Mouse (Mus musculus): ENCODE results near the gene Kpna6. TPM values are rescaled to one million over a fixed set of nuclear protein-coding genes. Genes with fewer than 3 reads are reported as not detected.

The Kpna6 gene
- total RNA-seq, 2 experiments from 2014 or later: 92.4 to 96.3 TPM

- DNase-seq (ENCODE audit: low spot score in 2 of 2): no peak
These were observed 17.8 kb downstream of the Kpna6 start for GRCm38 (mm10) chr4:129654770-129655169.

- no peak for DNase-seq (ENCODE audit: low spot score in 2 of 2)
These were observed 22.2 kb downstream of the Kpna6 start for GRCm38 (mm10) chr4:129650359-129650758.

- no peak for DNase-seq (ENCODE audit: low spot score in 2 of 2)
These were observed 23.9 kb downstream of the Kpna6 start for GRCm38 (mm10) chr4:129648656-129649055.

- DNase-seq (ENCODE audit: low spot score in 2 of 2): no peak
These were observed 27.4 kb downstream of the Kpna6 start for GRCm38 (mm10) chr4:129645204-129645603.

- DNase-seq (ENCODE audit: low spot score in 2 of 2): no peak
These were observed 30.8 kb downstream of the Kpna6 start for GRCm38 (mm10) chr4:129641756-129642155.

- peak; percentile 89 to 92 for DNase-seq (ENCODE audit: low spot score in 2 of 2)
These were observed 31.7 kb downstream of the Kpna6 start, which contains the start of gene Txlna for GRCm38 (mm10) chr4:129640638-129641467. Txlna (minus strand) TSS chr4:129641065.

GRCm38 (mm10) chr4:129640101-129640637 lies 32.4 kb downstream of the Kpna6 start:
- DNase-seq (ENCODE audit: low spot score in 2 of 2): peak; percentile 40 to 45

- no peak for DNase-seq (ENCODE audit: low spot score in 2 of 2)
These were observed 33.3 kb downstream of the Kpna6 start for GRCm38 (mm10) chr4:129639221-129639620.

- DNase-seq (ENCODE audit: low spot score in 2 of 2): no peak
These were observed 38.7 kb downstream of the Kpna6 start for GRCm38 (mm10) chr4:129633852-129634251.

GRCm38 (mm10) chr4:129631867-129632266 lies 40.7 kb downstream of the Kpna6 start:
- DNase-seq (ENCODE audit: low spot score in 2 of 2): no peak

- peak in 1 of 2 experiments; percentile 51 for DNase-seq (ENCODE audit: low spot score in 2 of 2)
These were observed 41.6 kb downstream of the Kpna6 start for GRCm38 (mm10) chr4:129630944-129631343.

- DNase-seq (ENCODE audit: low spot score in 2 of 2): no peak
These were observed 46.5 kb downstream of the Kpna6 start for GRCm38 (mm10) chr4:129626035-129626434.

GRCm38 (mm10) chr4:129625496-129625895 lies 47.1 kb downstream of the Kpna6 start:
- no peak for DNase-seq (ENCODE audit: low spot score in 2 of 2)

- DNase-seq (ENCODE audit: low spot score in 2 of 2): no peak
These were observed 47.6 kb downstream of the Kpna6 start for GRCm38 (mm10) chr4:129625029-129625370.

GRCm38 (mm10) chr4:129624281-129625028 lies 48.1 kb downstream of the Kpna6 start:
- DNase-seq (ENCODE audit: low spot score in 2 of 2): peak; percentile 68 to 71

GRCm38 (mm10) chr4:129623681-129624091 lies 48.9 kb downstream of the Kpna6 start, which contains the start of gene Ccdc28b:
Ccdc28b (minus strand) TSS chr4:129623947.
- peak in 1 of 2 experiments; percentile 42 for DNase-seq (ENCODE audit: low spot score in 2 of 2)

GRCm38 (mm10) chr4:129622803-129623535 lies 49.6 kb downstream of the Kpna6 start:
- no peak for DNase-seq (ENCODE audit: low spot score in 2 of 2)

GRCm38 (mm10) chr4:129622120-129622802 lies 50.3 kb downstream of the Kpna6 start:
- no peak for DNase-seq (ENCODE audit: low spot score in 2 of 2)

GRCm38 (mm10) chr4:129621283-129621841 lies 51.2 kb downstream of the Kpna6 start:
- no peak for DNase-seq (ENCODE audit: low spot score in 2 of 2)
